Mouse (Mus musculus): Measurements from ENCODE around the gene Gtf3c2. TPM values are rescaled to one million over a fixed set of nuclear protein-coding genes. Genes with fewer than 3 reads are reported as not detected.

The Gtf3c2 gene
- polyA plus RNA-seq, 1 experiment from 2014 or later = 102 TPM

DNA sequence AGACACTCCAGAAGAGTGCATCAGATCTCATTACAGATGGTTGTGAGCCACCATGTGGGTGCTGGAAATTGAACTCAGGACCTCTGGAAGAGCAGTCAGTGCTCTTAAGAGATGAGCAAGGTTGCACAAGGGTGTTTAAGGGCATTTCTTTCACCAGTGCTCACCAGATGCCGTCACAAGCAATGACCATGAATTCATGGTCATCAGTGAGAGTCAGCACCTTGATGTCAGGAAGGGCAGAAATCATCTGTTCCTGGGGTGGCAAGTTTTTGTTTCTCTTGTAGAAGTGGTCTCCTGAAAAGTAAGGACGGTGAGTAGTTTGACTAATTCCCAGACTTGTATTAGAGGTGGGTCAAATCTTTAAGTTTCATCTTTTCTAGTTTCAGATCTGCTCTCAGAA, 23.9 kb upstream of the Gtf3c2 start:
- 92% methylated on average over 2 of the region's 2 CpGs for WGBS
- peaks cover 78% of the 10 kb centered on the region for H3K36me3 ChIP-seq (replicated peaks)

GRCm38 (mm10) chr5:31202933-31203332, 23.0 kb upstream of the Gtf3c2 start:
- Histone ChIP-seq H3K4me2 (peak overlapping the region; percentile 83), H3K27me3 (no peaks in the 10 kb centered on the region), H3K36me3 (replicated peaks) (peaks cover 79% of the 10 kb centered on the region), H3K27ac (peak overlapping the region; percentile 79), H3K4me3 (replicated peaks) (peak overlapping the region; percentile 88), H3K4me1 (peaks cover 25% of the 10 kb centered on the region), H3K9ac (peak overlapping the region; percentile 31), H3K9me3 (peaks cover 5% of the 10 kb centered on the region)
- no peak for ATAC-seq (ENCODE audit: low FRiP score)
- WGBS = 80% methylated on average over 7 of the region's 7 CpGs

More for the DNA sequence above, 23.9 kb upstream of the Gtf3c2 start:
- no peak for ATAC-seq (ENCODE audit: low FRiP score)
- Histone ChIP-seq H3K4me3 (replicated peaks) (no peak overlapping the region), H3K27me3 (no peaks in the 10 kb centered on the region), H3K4me2 (no peak overlapping the region), H3K4me1 (peaks cover 25% of the 10 kb centered on the region), H3K9me3 (peaks cover 5% of the 10 kb centered on the region), H3K27ac (no peak overlapping the region), H3K9ac (no peak overlapping the region)

GRCm38 (mm10) chr5:31201742-31202590, 22.0 kb upstream of the Gtf3c2 start, which contains the start of gene Zfp513:
TSS of gene Zfp513 (minus strand) at chr5:31202303.
- peak within 1 kb of the TSS; percentile 83 for H3K4me2 ChIP-seq
- no peaks in the 10 kb centered on the region for H3K27me3 ChIP-seq
- H3K9me3 ChIP-seq = peaks cover 5% of the 10 kb centered on the region
- H3K4me3 ChIP-seq (replicated peaks) = peak within 1 kb of the TSS; percentile 88
- WGBS = under 1% methylated on average over 52 of the region's 53 CpGs
- H3K36me3 ChIP-seq (replicated peaks) = peaks cover 79% of the 10 kb centered on the region
- peak within 1 kb of the TSS; percentile 79 for H3K27ac ChIP-seq
- peak within 1 kb of the TSS; percentile 90 for H3K9ac ChIP-seq
- peak; percentile 97 for ATAC-seq (ENCODE audit: low FRiP score)
- H3K4me1 ChIP-seq = peaks cover 25% of the 10 kb centered on the region

GRCm38 (mm10) chr5:31201042-31201741, 21.2 kb upstream of the Gtf3c2 start:
- ATAC-seq (ENCODE audit: low FRiP score) = no peak
- Histone ChIP-seq H3K27ac (peak overlapping the region; percentile 79), H3K4me1 (peaks cover 25% of the 10 kb centered on the region), H3K9me3 (peaks cover 5% of the 10 kb centered on the region), H3K27me3 (no peaks in the 10 kb centered on the region), H3K4me2 (peak overlapping the region; percentile 83), H3K9ac (peak overlapping the region; percentile 90), H3K4me3 (replicated peaks) (peak overlapping the region; percentile 88), H3K36me3 (replicated peaks) (peaks cover 81% of the 10 kb centered on the region)
- 20% methylated on average over 13 of the region's 13 CpGs for WGBS

GRCm38 (mm10) chr5:31200327-31200768, 20.4 kb upstream of the Gtf3c2 start:
- 90% methylated on average over 27 of the region's 27 CpGs for WGBS
- Histone ChIP-seq H3K9me3 (peaks cover 5% of the 10 kb centered on the region), H3K27ac (peak overlapping the region; percentile 10; the same call in 1 of the 2 replicates), H3K36me3 (replicated peaks) (peaks cover 82% of the 10 kb centered on the region), H3K4me1 (peaks cover 25% of the 10 kb centered on the region), H3K4me2 (no peak overlapping the region), H3K4me3 (replicated peaks) (peak overlapping the region; percentile 14), H3K9ac (no peak overlapping the region), H3K27me3 (no peaks in the 10 kb centered on the region)
- ATAC-seq (ENCODE audit: low FRiP score) = no peak

- WGBS = 85% methylated on average over 9 of the region's 9 CpGs
- no peaks in the 10 kb centered on the region for H3K27me3 ChIP-seq
- H3K4me3 ChIP-seq (replicated peaks) = peak overlapping the region; percentile 14
- H3K27ac ChIP-seq = peak overlapping the region; percentile 10; the same call in 1 of the 2 replicates
- peaks cover 5% of the 10 kb centered on the region for H3K9me3 ChIP-seq
- no peak overlapping the region for H3K4me2 ChIP-seq
- H3K4me1 ChIP-seq = peaks cover 25% of the 10 kb centered on the region
- H3K9ac ChIP-seq = no peak overlapping the region
- no peak for ATAC-seq (ENCODE audit: low FRiP score)
- peaks cover 82% of the 10 kb centered on the region for H3K36me3 ChIP-seq (replicated peaks)
These were observed 19.9 kb upstream of the Gtf3c2 start for GRCm38 (mm10) chr5:31199893-31200292.

GRCm38 (mm10) chr5:31199321-31199892, 19.5 kb upstream of the Gtf3c2 start:
- Histone ChIP-seq H3K4me3 (replicated peaks) (no peak overlapping the region), H3K9me3 (peaks cover 5% of the 10 kb centered on the region), H3K27ac (0 out of 2 replicates have a peak overlapping the region, but pooled peaks have one; percentile 10), H3K9ac (no peak overlapping the region), H3K4me2 (no peak overlapping the region), H3K27me3 (no peaks in the 10 kb centered on the region), H3K36me3 (replicated peaks) (peaks cover 82% of the 10 kb centered on the region), H3K4me1 (peaks cover 28% of the 10 kb centered on the region)
- ATAC-seq (ENCODE audit: low FRiP score) = no peak
- 90% methylated on average over 19 of the region's 19 CpGs for WGBS

- H3K9ac ChIP-seq = no peak overlapping the region
- ATAC-seq (ENCODE audit: low FRiP score) = no peak
- H3K4me3 ChIP-seq (replicated peaks) = no peak overlapping the region
- H3K27ac ChIP-seq = no peak overlapping the region
- 82% methylated on average over 5 of the region's 5 CpGs for WGBS
- H3K4me1 ChIP-seq = peaks cover 35% of the 10 kb centered on the region
- H3K36me3 ChIP-seq (replicated peaks) = peaks cover 75% of the 10 kb centered on the region
- no peak overlapping the region for H3K4me2 ChIP-seq
- peaks cover 5% of the 10 kb centered on the region for H3K9me3 ChIP-seq
- no peaks in the 10 kb centered on the region for H3K27me3 ChIP-seq
These were observed 18.8 kb upstream of the Gtf3c2 start for GRCm38 (mm10) chr5:31198616-31199320.

GRCm38 (mm10) chr5:31198170-31198569, 18.2 kb upstream of the Gtf3c2 start:
- no peak for ATAC-seq (ENCODE audit: low FRiP score)
- H3K9ac ChIP-seq = no peak overlapping the region
- H3K36me3 ChIP-seq (replicated peaks) = peaks cover 69% of the 10 kb centered on the region
- H3K4me1 ChIP-seq = peaks cover 36% of the 10 kb centered on the region
- no peak overlapping the region for H3K27ac ChIP-seq
- no peaks in the 10 kb centered on the region for H3K27me3 ChIP-seq
- peaks cover 5% of the 10 kb centered on the region for H3K9me3 ChIP-seq
- 84% methylated on average over 9 of the region's 9 CpGs for WGBS
- H3K4me2 ChIP-seq = no peak overlapping the region
- H3K4me3 ChIP-seq (replicated peaks) = no peak overlapping the region

DNA sequence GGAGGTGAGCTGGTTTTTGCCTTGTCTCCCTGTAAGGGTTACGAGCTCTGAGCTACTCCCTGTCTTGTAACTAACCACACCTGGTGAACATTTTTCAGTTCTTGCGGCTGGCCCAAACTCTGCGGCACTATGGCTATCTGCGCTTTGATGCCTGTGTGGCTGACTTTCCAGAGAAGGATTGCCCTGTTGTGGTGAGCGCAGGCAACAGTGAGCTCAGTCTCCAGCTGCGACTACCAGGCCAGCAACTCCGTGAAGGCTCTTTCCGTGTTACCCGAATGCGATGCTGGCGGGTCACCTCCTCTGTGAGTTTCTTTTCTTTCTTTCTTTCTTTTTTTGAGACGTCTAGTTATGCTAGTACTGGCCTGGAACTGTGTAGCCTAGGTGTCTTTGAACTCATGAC, 17.1 kb upstream of the Gtf3c2 start:
- WGBS = 92% methylated on average over 12 of the region's 12 CpGs
- Histone ChIP-seq H3K27ac (no peak overlapping the region), H3K4me2 (no peak overlapping the region), H3K4me3 (replicated peaks) (no peak overlapping the region), H3K9ac (no peak overlapping the region), H3K4me1 (peaks cover 33% of the 10 kb centered on the region), H3K36me3 (replicated peaks) (peaks cover 64% of the 10 kb centered on the region), H3K9me3 (peaks cover 5% of the 10 kb centered on the region), H3K27me3 (no peaks in the 10 kb centered on the region)
- no peak for ATAC-seq (ENCODE audit: low FRiP score)

DNA sequence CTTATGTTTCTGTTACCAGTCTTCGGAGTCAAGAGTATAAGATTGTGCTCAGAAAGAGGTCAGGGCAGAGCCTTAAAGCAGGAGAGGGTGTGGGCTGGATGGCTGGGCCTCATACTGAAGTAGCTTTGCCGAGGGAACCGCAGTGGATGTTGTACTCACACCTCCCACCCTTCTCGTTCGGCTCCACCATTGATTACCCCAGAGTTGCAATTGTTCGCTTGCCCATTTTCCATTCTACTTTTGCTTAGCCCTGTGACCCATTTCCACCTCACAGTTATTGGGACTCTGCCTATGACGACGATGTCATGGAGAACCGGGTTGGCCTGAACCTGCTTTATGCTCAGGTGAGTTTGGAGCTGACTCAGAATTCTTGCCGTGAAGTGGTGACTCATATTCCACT, 16.3 kb upstream of the Gtf3c2 start:
- Histone ChIP-seq H3K4me3 (replicated peaks) (no peak overlapping the region), H3K9me3 (peaks cover 5% of the 10 kb centered on the region), H3K4me1 (peaks cover 38% of the 10 kb centered on the region), H3K27me3 (no peaks in the 10 kb centered on the region), H3K4me2 (no peak overlapping the region), H3K36me3 (replicated peaks) (peaks cover 64% of the 10 kb centered on the region), H3K9ac (no peak overlapping the region), H3K27ac (no peak overlapping the region)
- no peak for ATAC-seq (ENCODE audit: low FRiP score)
- WGBS = 91% methylated on average over 10 of the region's 10 CpGs

All from forebrain, embryonic 12.5 days (tissue).